Mouse (Mus musculus): ENCODE data around the gene Prc1.
"Not testable (repeated sequence)": the region's sequence is repeated elsewhere in the genome, so short reads cannot be mapped to it uniquely, and the experiment has no call there.

Prc1 gene

DNA sequence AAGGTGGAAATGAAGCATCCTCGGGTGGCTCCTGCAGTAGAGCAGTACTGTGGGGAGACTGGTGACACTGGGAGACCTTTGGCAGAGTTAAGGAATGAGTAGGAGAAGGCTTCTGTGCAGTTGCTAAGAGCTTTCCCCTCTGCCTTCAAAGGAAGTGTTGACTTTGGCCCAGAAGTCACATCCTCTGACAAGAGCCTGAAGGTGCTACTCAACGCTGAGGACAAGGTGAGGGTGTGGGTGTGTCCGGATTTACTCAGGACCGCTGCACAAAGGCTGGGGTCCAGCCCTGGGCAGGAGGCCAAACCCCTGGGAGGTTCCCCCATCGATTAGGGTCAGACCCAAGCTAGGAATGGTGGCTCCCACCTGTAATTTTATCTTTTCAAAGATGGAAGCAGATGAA lies 9.9 kb upstream of the Prc1 start:
- no peak for DNase-seq (ENCODE audit: low read depth, low spot score)

DNA sequence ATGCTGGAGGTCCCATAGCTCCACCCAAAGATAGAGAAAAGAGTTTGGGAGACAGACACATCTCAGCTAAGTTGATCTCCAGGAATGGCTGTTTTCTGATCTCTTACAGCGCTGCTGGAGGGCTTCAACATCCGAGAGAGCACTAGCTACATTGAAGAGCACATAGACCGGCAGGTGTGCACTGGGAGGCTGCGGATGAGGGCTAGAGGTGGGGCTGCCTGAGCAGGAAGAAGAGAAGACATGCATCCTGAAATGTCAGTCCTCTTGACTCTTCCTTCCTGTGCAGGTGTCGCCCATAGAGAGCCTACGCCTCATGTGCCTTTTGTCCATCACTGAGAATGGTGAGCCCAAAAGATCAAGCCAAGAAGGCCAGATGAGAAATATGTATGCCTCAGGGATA lies 8.5 kb upstream of the Prc1 start:
- DNase-seq (ENCODE audit: low read depth, low spot score) = no peak

DNA sequence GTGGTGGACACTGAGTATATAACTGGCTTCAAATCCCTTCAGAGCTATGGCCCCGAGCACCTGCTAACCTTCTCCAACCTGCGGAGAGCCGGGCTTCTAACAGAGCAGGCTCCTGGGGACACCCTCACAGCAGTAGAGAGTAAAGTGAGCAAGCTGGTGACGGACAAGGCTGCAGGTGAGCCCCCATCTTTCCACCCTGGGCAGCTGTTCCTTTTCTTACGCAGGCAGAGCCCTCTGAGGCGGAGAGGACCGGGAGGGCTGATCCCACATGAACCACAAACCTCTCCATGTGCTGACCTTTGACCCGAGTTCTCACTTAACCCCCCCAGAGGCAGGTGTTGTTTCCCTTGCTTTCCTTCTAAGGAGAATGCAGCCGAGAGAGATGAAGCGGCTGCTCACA lies 6.5 kb upstream of the Prc1 start:
- DNase-seq (ENCODE audit: low read depth, low spot score) = no peak

DNA sequence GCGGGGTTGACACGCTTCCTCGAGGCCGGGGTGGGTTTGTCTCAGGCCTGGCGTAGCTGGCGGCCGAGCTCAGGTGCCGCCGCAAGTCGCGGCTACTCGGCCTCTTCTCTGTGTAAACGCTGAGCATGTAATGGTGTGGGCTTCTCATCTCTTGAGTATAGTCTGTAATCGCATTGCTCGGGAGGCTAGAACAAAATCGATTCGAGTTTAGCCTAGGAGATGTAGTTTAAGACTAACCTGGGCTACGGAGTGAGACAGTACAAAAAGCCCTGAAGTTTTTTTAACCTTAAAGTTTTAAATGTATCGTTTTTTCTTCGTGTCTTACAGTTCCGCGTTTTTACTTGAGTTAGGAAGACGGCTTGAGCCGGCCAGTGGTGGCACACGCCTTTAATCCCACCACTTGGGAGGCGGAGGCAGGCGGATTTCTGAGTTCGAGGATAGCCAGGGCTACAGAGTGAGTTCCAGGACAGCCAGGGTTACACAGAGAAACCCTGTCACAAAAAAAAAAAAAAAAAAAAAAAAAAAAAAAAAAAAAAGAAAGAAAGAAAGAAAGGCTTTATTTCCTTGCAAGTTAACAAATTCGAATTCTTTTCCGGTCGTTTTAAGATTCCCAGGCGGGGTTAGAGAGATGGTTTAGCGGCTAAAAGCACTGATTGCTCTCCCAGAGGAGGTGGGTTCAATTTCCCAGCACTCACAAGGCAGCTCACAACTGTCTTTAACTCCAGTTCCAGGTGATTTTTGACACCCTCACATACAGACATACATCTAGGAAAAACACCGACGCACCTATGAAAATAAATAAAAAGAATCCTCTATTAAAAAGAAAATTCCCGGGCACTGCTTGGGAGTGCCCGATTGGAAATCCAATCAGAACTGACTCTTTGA lies 756 bp downstream of the Prc1 start:
- no peak for DNase-seq (ENCODE audit: low read depth, low spot score)

DNA sequence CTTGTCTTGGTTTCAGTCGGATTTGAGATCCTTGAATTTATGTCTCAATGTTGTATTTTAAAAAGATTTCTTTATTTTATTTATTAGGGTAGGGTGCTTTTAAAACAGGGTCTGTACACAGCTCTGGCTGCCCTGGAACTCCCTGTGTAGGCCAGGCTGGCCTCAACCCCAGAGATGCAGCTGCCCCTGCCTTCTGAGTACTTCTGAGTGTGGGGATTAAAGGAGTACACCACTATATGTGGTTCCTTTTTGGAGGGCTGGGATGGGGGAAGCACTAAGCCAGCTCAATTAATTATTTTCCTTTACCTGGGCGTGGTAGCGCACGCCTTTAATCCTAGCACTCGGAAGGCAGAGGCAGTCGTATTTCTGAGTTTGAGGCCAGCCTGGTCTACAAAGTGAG lies 2.2 kb downstream of the Prc1 start:
- no peak for DNase-seq (ENCODE audit: low read depth, low spot score)

DNA sequence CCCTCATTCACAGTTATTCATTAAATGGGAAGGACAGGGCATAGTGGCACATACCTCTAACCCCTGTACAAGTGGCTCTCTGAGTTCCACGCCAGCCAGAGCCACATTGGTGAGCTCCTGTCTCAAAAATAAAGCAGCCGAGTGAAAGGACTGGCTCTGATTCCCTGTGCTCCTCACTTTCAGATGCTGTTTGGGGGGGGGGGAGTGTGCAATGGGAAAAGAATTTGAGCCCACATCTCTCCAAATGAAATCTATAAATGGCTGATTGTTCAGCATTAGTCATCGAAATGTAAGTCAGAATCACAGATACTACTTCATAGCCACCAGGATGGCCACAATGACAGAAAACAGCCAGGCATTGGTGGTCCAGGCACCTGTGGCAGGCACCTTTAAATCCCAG lies 2.8 kb downstream of the Prc1 start:
- no peak for DNase-seq (ENCODE audit: low read depth, low spot score)

DNA sequence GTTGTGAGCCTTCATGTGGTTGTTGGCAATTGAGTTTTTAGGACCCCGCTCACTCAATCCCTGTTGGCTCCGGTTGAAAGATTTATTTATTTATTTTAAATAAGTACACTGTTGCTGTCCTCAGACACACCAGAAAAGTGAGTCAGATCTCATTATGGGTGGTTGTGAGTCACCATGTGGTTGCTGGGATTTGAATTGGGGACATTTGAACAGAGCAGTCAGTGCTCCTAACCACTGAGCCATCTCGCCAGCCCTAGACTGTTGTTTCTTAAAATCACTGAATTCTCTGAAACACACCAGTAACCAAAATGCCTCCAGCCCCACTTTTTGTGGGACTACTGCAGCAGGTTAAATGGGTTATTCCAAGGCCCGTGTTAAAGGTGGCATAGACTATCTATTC lies 4.5 kb downstream of the Prc1 start:
- no peak for DNase-seq (ENCODE audit: low read depth, low spot score)

DNA sequence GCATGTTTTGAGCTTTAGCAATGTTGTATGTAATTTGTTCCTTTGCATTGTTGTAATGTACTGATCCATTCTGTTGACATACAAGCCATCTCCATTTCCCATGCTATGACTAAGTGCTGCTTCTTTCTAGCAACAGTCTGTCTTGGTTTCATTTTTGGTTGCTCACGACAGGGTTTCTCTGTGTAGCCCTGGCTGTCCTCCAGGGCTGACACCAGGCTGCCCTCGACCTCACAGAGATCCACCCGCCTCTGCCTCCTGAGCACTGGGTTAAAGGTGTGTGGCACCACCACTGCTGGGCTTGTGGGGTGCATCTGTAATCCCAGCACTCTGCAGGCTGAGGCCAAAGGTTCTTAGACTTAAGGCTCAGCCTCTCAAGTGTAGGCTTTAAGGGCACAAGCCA lies 5.3 kb downstream of the Prc1 start:
- DNase-seq (ENCODE audit: low read depth, low spot score) = no peak

DNA sequence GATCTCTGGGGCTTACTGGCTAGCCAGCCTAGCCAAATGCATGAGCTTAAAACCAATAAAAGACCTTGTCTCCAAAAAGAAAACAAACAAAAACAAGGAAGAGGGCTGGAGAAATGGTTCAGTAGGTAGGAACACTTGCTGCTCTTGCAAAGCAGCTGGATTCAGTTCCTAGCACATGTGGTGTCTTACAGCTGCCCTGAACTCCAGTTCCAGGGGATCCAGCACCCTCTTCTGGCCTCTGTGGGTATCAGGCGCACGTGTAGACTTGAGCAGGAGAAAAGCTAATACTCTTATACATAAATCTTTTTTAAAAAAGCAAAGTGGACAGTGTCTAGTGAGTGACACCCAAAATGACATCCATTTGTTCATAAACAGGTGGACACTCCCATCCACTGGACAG lies 7.3 kb downstream of the Prc1 start:
- DNase-seq (ENCODE audit: low read depth, low spot score) = no peak

DNA sequence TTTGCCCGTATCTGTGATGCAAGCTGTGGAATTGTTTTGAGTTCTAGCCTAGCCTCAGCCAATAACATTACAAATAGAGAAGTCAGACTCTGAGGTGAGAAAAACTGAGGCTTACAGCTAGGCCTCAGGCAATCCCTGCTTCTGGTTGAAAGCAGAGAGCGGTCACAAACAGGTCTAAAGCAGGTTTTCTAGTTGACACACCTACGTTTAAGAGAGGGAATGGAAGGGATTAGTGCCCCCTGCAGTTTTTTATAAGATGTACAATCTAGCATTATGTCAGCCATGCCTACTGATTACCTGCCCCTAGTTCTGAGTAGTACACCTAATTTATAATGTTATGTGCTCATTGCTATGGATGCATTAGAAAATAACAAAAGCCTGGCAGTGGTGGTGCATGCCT lies 13.5 kb downstream of the Prc1 start:
- DNase-seq (ENCODE audit: low read depth, low spot score) = no peak

DNA sequence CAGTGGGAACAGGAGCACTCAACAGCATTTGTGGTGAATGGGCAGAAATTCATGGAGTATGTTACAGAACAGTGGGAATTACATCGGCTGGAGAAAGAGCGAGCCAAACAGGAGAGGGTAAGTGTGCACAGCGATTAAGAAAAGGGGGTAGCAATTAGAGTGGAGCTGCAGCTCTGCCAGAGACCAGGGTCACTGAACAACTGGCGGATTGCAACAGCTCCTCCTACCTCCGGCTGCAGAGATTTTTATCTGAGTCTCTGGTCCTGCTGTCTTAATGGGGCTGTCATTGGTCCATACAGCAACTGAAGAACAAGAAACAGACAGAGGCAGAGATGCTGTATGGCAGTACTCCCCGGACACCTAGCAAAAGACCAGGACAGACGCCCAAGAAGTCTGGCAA lies 16.5 kb downstream of the Prc1 start:
- DNase-seq (ENCODE audit: low read depth, low spot score) = no peak

DNA sequence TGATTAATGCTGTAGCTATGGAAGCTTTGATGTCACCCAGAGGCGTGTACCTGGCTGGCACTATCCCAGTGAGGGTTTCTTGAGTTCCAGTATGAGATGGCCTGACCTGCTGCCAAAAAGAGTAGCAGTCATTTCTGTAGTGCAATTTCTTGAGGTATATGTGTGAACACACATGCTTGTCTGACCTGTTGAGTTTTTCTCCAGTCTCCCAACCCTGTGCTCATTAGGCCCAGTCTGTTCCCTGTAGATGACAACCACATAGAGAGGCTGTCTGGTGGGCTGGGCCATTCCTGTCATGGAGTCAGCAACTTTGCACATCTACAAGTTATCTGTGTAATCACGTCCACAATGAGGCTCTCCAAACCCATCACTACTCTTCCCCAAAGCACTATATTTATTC lies 21.5 kb downstream of the Prc1 start:
- DNase-seq (ENCODE audit: low read depth, low spot score) = no peak

DNA sequence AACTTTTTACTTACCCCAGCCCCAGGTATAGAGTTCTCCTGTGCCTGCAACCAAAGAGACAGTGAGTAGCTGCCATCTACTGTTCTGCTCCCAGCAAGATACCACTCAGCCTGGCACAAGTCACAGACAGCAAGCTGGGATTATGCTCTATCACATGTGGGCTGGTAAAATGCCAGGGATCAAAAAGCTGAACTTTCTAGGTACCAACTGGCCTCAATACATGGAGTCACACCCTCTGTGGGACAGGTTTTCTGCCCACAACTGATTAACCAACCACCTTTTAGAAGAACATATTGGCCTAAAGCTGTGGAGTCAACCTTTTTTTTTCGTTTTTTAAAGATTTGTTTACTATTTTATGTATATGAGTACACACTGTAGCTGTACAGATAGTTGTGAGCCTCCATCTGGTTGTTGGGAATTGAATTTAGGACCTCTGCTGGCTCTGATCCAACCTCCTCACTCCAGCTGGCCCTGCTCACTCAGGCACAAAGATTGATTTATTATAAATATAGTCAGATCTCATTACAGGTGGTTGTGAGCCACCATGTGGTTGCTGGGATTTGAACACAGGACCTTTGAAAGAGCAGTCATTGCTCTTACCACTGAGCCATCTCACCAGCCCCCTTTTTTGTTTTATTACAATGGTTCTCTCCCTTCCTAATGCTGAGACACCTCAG lies 23.3 kb downstream of the Prc1 start:
- DNase-seq (ENCODE audit: low read depth, low spot score) = no peak

DNA sequence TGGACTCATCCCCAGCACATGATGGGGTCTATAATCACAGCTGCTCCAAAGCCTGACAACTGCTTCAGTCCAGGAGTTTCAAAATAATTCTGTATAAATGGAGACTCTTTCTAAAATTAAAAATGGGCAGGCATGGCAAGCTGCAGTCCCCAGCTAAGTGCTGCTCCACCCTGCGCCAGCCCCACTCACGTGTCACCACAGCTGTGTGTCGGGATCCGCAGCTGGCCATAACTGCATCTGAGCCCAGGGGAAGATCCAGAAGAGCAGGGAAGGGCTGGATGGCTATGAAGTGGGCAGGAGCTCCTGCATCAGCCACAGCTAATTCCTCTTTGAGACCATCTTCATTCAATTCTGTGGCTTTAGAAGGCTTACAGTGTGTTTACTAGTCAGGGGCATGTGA lies 24.4 kb downstream of the Prc1 start:
- no peak for DNase-seq (ENCODE audit: low read depth, low spot score)

DNA sequence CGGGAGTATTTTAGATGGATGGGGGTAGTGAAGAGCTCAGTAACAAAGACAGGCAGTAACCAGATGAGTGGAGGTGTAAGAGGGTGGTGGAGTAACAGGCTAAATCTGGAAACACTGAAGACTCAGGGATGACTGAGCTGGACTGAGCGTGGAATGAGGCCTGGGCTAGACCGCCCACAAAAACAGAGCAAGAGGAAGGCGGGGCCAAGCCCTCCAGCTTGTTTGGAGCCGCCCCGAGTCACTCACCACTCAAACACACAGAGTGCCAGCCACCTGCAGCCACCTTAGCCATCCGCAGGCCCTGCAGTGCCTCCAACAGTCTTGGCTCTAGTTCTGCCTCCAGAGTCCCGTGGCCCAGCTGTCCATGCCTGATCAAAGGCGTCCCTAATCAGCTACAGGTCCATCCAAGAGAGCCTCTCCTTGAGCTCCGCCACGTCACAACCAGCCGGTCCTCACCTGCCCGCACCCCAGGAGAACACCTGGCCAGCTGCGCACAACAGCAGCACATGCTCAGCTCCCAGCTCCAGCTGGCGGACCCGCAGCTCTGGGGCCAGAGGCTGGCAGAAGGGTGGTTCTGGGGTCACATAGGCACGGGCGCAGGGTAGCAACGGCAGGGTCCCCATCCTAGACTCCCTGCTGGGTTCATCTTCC lies 25.7 kb downstream of the Prc1 start:
- DNase-seq (ENCODE audit: low read depth, low spot score) = no peak

DNA sequence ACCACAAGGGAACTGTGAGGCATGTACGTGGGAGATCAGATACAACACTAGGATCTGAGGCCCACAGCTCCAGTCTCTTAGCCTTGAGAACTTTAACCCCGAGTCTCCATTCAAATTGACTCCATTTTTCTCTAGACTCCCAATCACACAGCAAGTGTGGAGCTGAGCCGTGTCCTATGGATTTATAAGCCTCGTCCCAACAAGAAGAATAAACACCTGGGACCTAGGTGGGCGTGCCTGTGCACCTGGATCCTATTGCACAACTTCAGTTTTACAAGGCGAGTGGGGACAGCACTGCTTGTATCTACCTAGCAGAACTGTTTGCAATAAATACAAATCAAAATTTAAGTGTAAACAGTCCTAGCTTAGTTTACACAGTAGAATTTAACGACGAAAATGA lies 29.1 kb downstream of the Prc1 start:
- no peak for DNase-seq (ENCODE audit: low read depth, low spot score)

DNA sequence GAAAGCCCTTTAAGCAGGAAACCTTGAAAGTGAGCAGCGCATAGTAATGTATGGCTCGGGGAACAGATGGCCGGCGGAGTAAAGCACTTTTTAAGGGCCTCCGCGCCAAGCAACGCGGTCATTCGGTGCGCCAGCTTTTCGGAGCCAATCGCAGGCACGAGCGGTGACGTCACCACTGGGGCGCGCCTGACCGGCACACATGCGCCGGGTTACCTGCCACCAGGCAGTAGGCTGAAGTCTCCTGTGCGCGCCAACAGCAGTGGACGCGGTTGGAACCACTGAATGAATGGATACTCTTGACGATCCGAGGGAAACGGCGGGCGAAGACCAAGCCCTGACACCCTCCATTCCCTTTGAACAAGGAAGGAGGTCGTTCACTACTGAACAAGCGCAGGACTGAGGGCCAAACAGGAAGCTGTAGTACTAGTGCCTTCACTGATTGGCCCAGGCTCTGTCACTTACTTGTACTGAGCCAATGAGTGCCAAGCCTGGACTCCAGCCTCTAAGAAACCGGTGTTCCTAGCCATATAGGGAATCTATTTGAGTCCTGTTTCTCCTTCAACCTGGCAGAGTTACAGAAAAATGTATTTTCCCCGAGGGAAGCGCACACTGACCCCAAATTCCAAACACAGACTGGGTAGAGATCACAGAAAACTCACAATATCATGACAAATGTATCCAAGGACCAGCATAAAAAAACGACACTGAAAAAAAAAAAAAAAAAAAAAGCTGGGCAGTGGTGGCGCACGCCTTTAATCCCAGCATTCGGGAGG lies 30.0 kb downstream of the Prc1 start, which contains the start of gene Rccd1:
Gene Rccd1, minus strand, starts transcription at position 412 of the 773 bp plus-strand sequence.
- DNase-seq (ENCODE audit: low read depth, low spot score) = peak; percentile 82

DNA sequence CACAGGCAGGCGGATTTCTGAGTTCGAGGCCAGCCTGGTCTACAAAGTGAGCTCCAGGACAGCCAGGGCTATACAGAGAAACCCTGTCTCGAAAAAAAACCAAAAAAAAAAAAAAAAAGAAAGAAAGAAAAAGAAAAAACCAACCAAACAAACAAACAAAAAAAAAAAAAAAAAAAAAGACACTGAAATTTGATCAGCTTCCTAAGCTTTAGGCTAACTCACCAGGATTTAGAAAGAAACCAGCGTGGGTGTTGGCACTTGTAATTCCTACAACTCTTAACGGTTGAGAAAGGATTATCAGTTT lies 30.5 kb downstream of the Prc1 start:
- DNase-seq (ENCODE audit: low read depth, low spot score) = not testable (repeated sequence)

DNA sequence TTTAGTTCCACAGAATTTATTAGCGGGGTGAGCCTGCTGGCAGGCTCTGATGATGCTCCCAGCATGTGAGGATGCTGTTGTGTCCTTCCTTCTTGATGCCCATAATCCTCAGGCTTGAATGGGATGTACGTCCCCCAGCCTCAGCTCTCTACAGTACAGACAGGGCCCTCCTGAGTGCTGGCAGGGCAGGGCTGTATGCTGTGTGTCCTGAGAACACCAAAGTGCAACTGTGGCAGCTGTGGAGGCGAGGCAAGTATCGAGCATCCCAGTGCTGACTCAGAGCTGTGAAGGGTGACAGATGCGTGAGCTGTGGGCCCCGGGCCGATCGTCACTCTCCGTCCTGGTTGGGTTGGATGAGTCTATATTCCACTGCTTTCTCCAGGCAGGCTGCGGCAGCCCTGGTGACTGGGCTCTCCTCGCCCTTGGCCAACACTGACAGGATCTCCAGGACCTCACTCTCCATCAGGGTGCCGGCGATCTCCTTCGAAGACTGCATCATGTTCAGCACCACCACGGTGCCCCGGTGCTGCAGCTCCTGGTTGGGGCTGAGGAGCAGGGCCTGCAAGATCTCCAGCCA lies 31.1 kb downstream of the Prc1 start:
- no peak for DNase-seq (ENCODE audit: low read depth, low spot score)

DNA sequence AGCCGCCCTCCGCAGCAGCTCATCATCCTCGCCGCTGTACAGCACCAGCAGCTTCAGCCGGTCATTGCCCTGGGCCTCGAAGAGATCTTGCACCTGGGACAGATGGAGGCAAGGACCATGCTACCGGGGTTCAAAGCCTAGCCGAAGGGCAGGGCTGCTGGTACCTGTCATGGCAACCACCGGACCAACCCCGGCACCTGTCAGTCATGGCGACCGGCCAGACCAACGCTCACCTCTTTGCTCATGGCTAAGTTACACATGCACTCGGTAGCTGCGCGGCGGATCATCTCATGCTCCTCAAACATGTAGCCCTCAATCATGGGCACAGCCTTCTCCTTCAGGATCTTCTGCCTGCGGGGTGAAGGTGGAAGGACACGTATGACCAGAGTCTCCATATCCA lies 31.8 kb downstream of the Prc1 start:
- no peak for DNase-seq (ENCODE audit: low read depth, low spot score)

DNA sequence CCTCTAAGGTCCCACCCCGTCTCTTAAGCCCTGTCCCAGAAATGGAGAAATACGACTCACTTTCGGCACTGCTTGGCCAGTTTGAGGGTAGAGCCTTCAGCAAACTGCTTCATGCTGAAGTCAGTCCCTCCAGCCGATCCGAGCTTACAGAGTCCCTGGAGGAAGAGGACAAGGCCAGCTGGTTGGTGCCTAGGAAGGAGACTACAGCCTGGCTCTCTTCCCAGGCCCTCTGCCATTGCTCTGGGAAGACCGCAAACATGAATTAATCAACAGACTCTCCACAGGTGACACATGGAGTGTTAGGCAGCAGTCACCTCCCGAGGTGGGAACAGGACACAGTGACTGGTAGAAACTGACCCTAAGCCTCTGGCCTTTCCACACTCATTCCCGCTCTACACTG lies 36.0 kb downstream of the Prc1 start:
- no peak for DNase-seq (ENCODE audit: low read depth, low spot score)

DNA sequence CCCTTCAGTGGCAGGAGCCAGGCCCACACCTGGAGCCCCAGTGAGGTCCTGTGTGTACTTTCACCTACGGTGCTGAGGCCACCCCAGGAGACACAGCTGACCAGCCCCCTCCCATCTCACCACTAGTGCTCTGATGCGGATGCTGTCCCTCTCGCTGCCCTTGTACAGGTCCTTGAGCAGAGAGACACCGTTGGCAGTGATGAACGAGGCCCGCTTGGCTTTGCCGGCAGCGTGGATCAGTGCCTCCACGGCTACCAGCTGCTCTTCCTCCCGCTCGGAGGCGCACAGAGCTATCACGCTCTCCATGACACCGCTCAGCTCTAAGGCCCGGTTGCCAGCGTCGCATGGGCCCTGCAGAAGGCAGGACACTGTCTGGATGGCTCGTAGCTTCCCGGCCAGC lies 37.2 kb downstream of the Prc1 start:
- DNase-seq (ENCODE audit: low read depth, low spot score) = no peak
